Mouse (Mus musculus) layer of hippocampus, postnatal 10 days (tissue): Measurements from ENCODE around the gene Lrrc1. TPM values are rescaled to one million over a fixed set of nuclear protein-coding genes. Genes with fewer than 3 reads are reported as not detected.

Experiments
- DNase-seq, 2 experiments: peaks; one replicate each; pipeline ENCODE4 v3.0.0; 2021; ENCODE audit warnings: low spot score in 2 of 2
- microRNA-seq, 2 experiments: library from miRNA; unstranded; fragments of <30 nt; microRNA quantifications; one replicate each; pipeline ENCODE4 v1.2.0; 2021
- total RNA-seq, 2 experiments: library from RNA; stranded (reverse); gene quantifications; 2 replicates each; pipeline ENCODE4 v1.2.3; 2021

Lrrc1 gene
- total RNA-seq, 2 experiments from 2014 or later: 7.4 to 9.2 TPM

DNA sequence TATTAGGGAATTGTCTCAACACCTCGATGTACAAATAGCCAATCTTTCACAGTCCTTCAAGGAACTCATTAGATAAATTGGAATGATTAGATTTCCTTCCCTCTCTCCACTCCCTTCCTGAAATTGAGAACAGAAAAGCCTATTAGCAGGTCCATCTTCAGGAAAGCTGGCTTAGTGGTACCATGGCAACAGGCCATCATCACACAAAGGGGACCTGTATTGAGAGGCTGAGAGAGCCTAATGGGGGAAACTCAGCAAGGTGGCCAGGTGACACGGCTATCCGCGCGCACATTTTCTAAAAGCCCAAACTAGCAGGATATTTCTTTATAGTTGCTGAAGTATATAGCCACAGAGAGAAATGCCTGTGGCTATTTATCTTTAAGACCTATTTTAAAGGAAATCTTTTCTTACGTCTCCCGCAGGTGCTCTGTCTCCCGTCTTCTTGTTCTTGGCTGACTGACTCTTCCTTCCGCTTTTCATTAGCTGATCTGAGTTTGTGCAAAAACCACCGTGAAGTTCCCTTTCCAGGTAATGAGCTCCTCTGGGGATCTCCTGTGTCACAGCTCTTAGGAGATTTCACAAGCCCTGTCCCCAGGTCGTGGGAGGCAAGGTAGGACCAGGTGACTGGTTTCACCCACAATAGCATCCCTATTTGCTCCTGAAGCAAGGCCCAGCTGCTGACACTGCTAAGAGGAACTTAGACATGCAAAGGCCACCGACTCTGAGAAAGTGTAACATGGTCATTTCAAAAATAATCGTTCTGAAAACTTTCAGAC is 145.6 kb downstream of the Lrrc1 start:
- DNase-seq: no peak

DNA sequence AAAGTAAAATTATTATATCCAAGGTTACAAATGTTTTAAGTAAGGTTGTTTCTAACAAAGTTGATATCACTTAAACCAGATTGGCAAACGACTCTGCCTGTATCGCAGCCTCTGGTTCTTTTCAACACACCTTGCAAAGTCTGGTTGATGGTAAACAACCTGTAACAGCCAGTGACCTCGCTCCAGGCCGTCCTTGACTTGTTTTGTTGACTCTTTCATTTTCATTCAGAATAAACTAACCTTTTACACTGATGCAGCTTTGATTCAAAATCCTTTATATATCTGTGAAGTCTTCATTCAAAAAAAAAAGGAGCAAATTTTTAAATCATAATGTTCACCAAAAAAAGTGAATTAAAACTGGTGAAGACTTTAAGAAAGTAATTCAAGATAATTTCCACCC is 147.6 kb downstream of the Lrrc1 start:
- no peak for DNase-seq

DNA sequence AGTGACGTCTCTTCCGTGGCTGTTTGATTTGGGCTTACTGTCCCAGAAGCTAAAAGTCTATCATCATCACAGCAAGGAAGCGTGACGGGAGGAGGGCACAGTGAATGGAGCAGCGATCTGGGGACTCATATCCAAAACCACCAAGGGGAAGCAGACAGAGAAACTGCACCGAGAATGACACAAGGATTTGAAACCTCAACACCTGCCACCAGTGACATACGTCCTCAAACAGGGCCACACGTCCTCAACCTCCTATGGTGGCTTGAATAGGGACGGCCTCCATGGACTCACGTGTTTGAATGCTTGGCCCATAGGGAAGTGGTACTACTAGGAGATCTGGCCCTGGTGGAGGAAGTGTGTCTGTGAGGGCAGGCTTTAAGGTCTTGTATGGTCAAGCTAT is 153.4 kb downstream of the Lrrc1 start:
- no peak for DNase-seq

DNA sequence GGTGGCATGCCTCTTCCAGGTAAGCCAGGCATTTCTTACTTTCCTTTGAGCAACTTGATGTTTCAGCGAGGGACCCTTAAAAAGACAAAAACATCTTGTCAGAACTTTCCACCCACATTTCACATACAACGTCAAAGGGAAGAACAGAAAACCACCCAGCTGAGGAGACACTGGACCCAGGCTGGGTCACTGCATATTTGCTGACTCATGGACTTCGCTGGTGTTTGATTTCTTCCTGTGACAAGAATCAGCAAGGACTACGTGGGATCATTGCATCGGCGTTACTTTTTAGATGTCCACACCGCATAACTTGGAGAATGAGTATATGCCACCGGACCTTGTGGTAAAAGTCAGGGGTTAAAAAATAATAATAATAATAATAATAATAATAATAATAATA is 155.7 kb downstream of the Lrrc1 start:
- no peak for DNase-seq

DNA sequence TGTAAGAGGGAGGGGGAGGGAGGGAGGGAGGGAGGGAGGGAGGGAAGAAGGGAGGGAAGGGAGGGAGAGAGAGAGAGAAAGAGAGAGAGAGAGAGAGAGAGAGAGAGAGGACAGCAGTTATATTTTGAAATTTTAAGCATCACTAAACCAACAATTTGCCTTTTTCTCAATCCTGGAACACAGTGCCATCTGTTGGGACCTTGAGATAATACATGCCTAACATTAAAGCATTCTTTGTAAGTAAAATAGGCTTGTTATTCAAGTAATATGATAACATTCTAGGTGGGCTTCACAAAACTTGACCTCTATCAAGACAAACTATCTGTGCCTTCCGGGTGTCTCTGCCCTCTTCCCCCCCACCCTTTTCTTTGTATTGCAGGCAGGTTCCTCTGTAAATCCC is 157.9 kb downstream of the Lrrc1 start:
- no peak for DNase-seq

DNA sequence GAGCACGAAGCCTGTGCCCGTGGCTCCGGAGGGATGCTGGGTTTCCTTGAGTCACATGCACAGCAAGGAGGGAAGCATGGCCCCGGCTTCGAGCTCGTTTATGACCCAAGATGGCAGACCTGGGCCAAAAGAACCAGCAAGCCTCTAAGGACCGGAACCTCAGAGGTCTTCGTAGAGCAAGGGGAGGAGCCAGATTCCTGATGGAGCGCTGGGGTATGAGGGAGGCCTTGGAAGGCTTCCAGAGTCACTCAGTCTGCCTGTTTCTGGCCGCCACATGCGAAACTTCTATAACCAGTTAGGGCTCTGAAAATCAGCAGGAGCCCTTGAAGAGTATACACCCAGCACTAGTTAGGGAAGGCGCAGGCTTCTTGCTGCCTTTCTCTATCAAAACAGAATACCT is 159.1 kb downstream of the Lrrc1 start:
- no peak for DNase-seq

DNA sequence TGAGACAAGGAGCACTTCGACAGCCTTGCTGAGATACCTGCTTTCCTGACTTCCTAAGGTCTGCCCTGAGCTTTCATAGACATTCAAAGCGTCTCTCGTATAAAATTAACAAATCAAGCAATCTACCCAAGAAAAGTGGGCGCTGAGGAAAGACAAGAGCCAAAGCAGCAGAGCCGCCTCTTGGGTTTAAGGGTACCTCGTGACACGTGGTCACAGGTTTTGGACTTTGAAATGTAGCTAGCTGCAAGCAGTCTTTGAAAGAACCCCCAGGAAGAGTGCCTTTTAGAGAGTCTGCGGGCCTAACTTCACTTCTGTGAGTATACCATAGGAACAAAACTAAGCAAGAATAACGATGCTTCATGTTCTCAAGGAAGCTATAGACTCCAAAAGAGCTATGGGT is 160.0 kb downstream of the Lrrc1 start:
- DNase-seq: no peak

DNA sequence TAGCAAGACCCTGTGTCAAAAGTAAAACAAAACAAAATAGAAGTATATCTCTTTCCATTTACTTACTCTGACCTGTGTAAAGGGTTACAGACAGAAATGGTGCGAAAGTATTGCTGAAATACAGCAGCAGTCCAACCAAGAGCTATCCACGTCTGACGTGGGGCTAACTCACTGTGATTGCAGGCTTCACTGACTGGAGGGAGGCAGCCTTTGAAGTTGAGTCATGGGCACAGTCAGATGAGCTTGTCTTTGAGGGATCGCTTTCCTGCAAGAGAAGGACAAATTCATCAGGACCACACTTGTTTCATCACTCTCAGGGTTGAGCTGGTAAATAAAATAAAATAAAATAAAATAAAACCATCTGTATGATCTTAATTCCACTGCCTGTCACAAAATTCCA is 160.7 kb downstream of the Lrrc1 start:
- no peak for DNase-seq

DNA sequence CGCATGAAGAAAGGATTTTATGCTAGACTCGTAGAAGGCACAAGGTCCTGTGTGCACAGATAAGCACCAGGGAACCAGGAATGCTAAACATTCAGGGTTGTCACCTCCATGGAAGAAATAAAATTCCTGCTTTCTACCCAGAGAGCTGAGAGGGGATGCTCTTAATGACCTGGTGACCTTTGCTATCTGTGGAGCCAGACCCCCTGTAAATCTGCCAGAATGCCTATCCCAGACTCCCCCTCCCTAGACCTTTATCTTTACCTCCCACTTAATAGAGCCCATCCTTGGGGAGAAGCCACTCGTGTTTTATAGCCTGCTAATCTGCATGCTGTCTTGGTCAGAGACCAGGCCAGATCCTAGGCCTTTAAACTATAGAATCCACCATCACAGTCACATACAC is 162.2 kb downstream of the Lrrc1 start:
- DNase-seq: no peak

DNA sequence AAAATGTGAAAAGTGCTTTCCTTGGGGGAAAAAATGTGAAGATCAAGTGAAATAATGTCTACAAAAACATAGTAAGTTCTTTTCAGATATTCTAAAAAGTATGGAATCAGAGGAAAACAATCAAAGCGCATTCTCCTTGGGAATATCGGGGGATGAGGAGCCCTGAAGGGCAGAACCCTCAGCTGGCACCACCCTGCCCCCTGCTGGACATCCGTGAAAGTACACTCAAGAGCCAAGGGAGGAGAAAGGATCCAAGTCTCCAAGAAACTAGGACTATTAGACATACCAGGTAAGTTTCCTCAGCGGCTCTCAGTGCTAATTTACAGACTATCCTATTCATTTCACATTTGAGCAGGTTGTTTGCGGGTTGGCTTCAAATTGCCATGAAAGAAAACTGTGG is 163.1 kb downstream of the Lrrc1 start:
- DNase-seq: peak; percentile 82 to 84

Small RNA genes within 50 kb of the gene (microRNA-seq; reads per million reads assigned to microRNA genes)
- 0 reads per million in 2 experiments for gene Gm25250

Other genes starting within 250 kb of the Lrrc1 start
- gene Mlip, start 191.9 kb downstream of the Lrrc1 start, total RNA-seq: 10 to 100 TPM; 54.5 to 60.9 TPM
- gene Klhl31, start 91.6 kb upstream of the Lrrc1 start, total RNA-seq: under 1 TPM in 1 of 2 experiments, not detected in 1; 0.11 TPM
- 10 to 100 TPM; 35.7 to 36.0 TPM for gene Gclc, start 209.7 kb upstream of the Lrrc1 start, total RNA-seq